Comparison of ENCODE assay signal across 8 mouse cellular contexts in the genomic region with DNA sequence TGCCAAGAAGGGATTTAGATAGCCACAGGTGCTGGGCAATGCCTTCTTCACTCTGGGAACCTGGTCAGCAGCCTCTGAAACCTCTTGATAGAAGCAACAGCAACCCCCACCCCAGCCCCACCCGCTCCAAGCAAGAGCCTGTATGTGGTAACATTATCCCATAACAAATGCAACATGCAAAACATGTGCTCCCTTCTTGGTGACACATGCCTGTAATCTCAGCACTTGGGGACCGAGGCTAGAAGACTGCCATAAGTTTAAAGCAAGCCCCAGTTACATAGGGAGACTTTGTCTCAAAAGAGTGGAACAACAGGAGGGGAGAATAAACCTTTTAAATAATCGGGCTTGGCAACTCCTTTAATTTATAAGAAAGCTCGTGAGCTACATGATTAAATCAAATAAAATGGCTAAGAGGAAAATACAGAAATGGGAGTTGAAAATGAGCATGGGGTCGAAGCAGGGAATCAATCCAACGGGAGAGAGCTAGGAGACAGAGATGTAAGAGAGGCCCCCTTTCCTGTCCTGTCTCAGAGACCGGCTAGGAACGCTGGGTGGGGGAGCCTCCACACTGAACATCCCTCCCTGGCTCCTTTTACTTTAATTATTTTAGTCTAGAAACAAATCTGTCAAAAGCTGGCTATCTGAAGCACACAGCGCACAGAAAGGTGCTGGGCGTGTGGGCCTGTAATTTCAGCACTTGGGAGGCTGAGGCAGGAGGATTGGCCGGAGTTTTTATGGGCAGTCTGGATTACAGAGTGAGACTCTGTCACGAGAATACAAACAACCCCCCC. TPM values are rescaled to one million over a fixed set of nuclear protein-coding genes. Genes with fewer than 3 reads are reported as not detected.
DNase-seq lines count a peak whose midpoint lies in the region; ATAC-seq and TF ChIP-seq lines count a peak whose summit lies in the region.

No protein-coding gene starts in this region.

- no peak for DNase-seq in heart, postnatal 4 days
- DNase-seq in embryonic facial prominence, embryonic 11.5 days (ENCODE audit: low spot score), result no peak
- DNase-seq in midbrain, postnatal 0 days (ENCODE audit: low spot score), result no peak
- DNase-seq in layer of hippocampus, adult 9-11 months, result no peak
- DNase-seq in cerebellum, postnatal 36 days, result no peak
- DNase-seq in left cerebral cortex, postnatal 4 days, result no peak

- intact Hi-C loops in left cerebral cortex, postnatal 4 days (cut with DNase I), result no loop called here

- TF ChIP-seq CTCF in intestine, postnatal 0 days (IDR thresholded peaks at IDR 0.05; ENCODE audit: low read depth), result no peak
- no peak for TF ChIP-seq CTCF in midbrain, postnatal 0 days (IDR thresholded peaks at IDR 0.05)

- H3K27ac ChIP-seq in heart, embryonic 15.5 days, result 0 out of 2 replicates have a peak overlapping the region, but pooled peaks have one; percentile 90
- H3K27ac ChIP-seq in embryonic facial prominence, embryonic 11.5 days (replicated peaks; ENCODE audit: low read depth, low read length), result no peak overlapping the region
- H3K27ac ChIP-seq in intestine, postnatal 0 days (ENCODE audit: low read depth, low read length), result no peak overlapping the region; the same call in 1 of the 2 replicates
- H3K27ac ChIP-seq in midbrain, postnatal 0 days (ENCODE audit: low read depth, low read length), result no peak overlapping the region

- no peak for ATAC-seq in heart, embryonic 15.5 days (replicated peaks; ENCODE audit: insufficient number of reproducible peaks, insufficient read depth, low FRiP score, low read depth)
- ATAC-seq in embryonic facial prominence, embryonic 11.5 days (replicated peaks; ENCODE audit: insufficient number of reproducible peaks, low FRiP score, low TSS enrichment, low read depth), result no peak
- ATAC-seq in intestine, postnatal 0 days, result no peak
- ATAC-seq in midbrain, postnatal 0 days (ENCODE audit: low FRiP score), result no peak

- H3K9me3 ChIP-seq in heart, embryonic 15.5 days (replicated peaks), result no peaks in the 10 kb centered on the region
- H3K9me3 ChIP-seq in embryonic facial prominence, embryonic 11.5 days (replicated peaks; ENCODE audit: control insufficient read depth, low read length), result no peaks in the 10 kb centered on the region
- no peaks in the 10 kb centered on the region for H3K9me3 ChIP-seq in intestine, postnatal 0 days (ENCODE audit: control insufficient read depth)
- H3K9me3 ChIP-seq in midbrain, postnatal 0 days (ENCODE audit: low read length), result no peaks in the 10 kb centered on the region

- H3K4me2 ChIP-seq in heart, embryonic 15.5 days, result peak overlapping the region; percentile 96
- H3K4me2 ChIP-seq in embryonic facial prominence, embryonic 11.5 days (ENCODE audit: low read depth, low read length), result peak overlapping the region; percentile 96
- peak overlapping the region; percentile 98 for H3K4me2 ChIP-seq in intestine, postnatal 0 days (replicated peaks; ENCODE audit: low read depth)
- peak overlapping the region; percentile 97; the same call in 1 of the 2 replicates for H3K4me2 ChIP-seq in midbrain, postnatal 0 days (ENCODE audit: low read depth, low read length, poor library complexity, severe bottlenecking)

- 0 out of 2 replicates have a peak, but pooled peaks cover 2% of the 10 kb centered on the region for H3K36me3 ChIP-seq in heart, embryonic 15.5 days
- H3K36me3 ChIP-seq in embryonic facial prominence, embryonic 11.5 days (replicated peaks; ENCODE audit: control insufficient read depth, insufficient read depth, low read depth, low read length), result no peaks in the 10 kb centered on the region
- no peaks in the 10 kb centered on the region for H3K36me3 ChIP-seq in intestine, postnatal 0 days (ENCODE audit: control insufficient read depth, insufficient read depth)
- H3K36me3 ChIP-seq in midbrain, postnatal 0 days (ENCODE audit: insufficient read depth, low read length), result no peaks in the 10 kb centered on the region

- peak overlapping the region; percentile 75 for H3K4me3 ChIP-seq in heart, embryonic 15.5 days
- H3K4me3 ChIP-seq in embryonic facial prominence, embryonic 11.5 days (ENCODE audit: low read depth, low read length), result no peak overlapping the region; the same call in 1 of the 2 replicates
- peak overlapping the region; percentile 70 for H3K4me3 ChIP-seq in intestine, postnatal 0 days (ENCODE audit: low read depth, low read length)
- no peak overlapping the region for H3K4me3 ChIP-seq in midbrain, postnatal 0 days (ENCODE audit: low read depth, low read length)

- H3K27me3 ChIP-seq in heart, embryonic 15.5 days, result no peaks in the 10 kb centered on the region; the same call in 1 of the 2 replicates
- peaks cover 15% of the 10 kb centered on the region for H3K27me3 ChIP-seq in embryonic facial prominence, embryonic 11.5 days (ENCODE audit: control insufficient read depth, insufficient read depth, low read length)
- H3K27me3 ChIP-seq in intestine, postnatal 0 days (replicated peaks; ENCODE audit: control insufficient read depth, insufficient read depth, low read length), result peaks cover 23% of the 10 kb centered on the region
- H3K27me3 ChIP-seq in midbrain, postnatal 0 days (ENCODE audit: insufficient read depth, low read length), result peaks cover 47% of the 10 kb centered on the region

- 42% methylated on average over 12 of the region's 12 CpGs for WGBS in heart, embryonic 15.5 days
- WGBS in embryonic facial prominence, embryonic 11.5 days, result 49% methylated on average over 12 of the region's 12 CpGs
- WGBS in intestine, postnatal 0 days, result 57% methylated on average over 12 of the region's 12 CpGs
- WGBS in midbrain, postnatal 0 days, result 44% methylated on average over 12 of the region's 12 CpGs

- H3K9ac ChIP-seq in heart, embryonic 15.5 days, result no peak overlapping the region
- no peak overlapping the region for H3K9ac ChIP-seq in embryonic facial prominence, embryonic 11.5 days (replicated peaks; ENCODE audit: low read length)
- peak overlapping the region; percentile 75; the same call in 1 of the 2 replicates for H3K9ac ChIP-seq in intestine, postnatal 0 days (ENCODE audit: low read depth, low read length)
- no peak overlapping the region for H3K9ac ChIP-seq in midbrain, postnatal 0 days (replicated peaks; ENCODE audit: low read length, poor library complexity, severe bottlenecking)

- H3K4me1 ChIP-seq in heart, embryonic 15.5 days (replicated peaks), result peaks cover 63% of the 10 kb centered on the region
- peaks cover 5% of the 10 kb centered on the region for H3K4me1 ChIP-seq in embryonic facial prominence, embryonic 11.5 days (ENCODE audit: control insufficient read depth, insufficient read depth, low read length)
- H3K4me1 ChIP-seq in intestine, postnatal 0 days (replicated peaks; ENCODE audit: control insufficient read depth, insufficient read depth, low read length), result peaks cover 36% of the 10 kb centered on the region
- peaks cover 6% of the 10 kb centered on the region; the same call in 1 of the 2 replicates for H3K4me1 ChIP-seq in midbrain, postnatal 0 days (ENCODE audit: insufficient read depth, low read length)

RNA-seq across cellular contexts. Expression of a gene that starts 17.0 kb away (rescaled TPM):
- not detected in 2 replicates for polyA plus RNA-seq in heart, embryonic 15.5 days (2015; fragmentation: Nextera tagmentation; extraction: Ambion mirVana)
- not detected for total RNA-seq in heart, postnatal 4 days (2021)
- polyA plus RNA-seq in embryonic facial prominence, embryonic 11.5 days (2014; fragmentation: Nextera tagmentation; extraction: Ambion mirVana), result not detected in 2 replicates
- polyA plus RNA-seq in intestine, postnatal 0 days (2015; fragmentation: Nextera tagmentation; extraction: Ambion mirVana), result not detected in 2 replicates
- not detected in 2 replicates for total RNA-seq in midbrain, postnatal 0 days (2014; rRNA removed)
- polyA plus RNA-seq in midbrain, postnatal 0 days (2015; fragmentation: Nextera tagmentation; extraction: Ambion mirVana), result not detected in 2 replicates
- not detected for total RNA-seq in left cerebral cortex, postnatal 4 days (2021)

RNA-seq across cellular contexts. Expression of a gene that starts 36.2 kb away (rescaled TPM):
- polyA plus RNA-seq in heart, embryonic 15.5 days (2015; fragmentation: Nextera tagmentation; extraction: Ambion mirVana), result 14.0 and 14.3 TPM in 2 replicates
- 10 to 100 TPM; 15.9 to 22.2 TPM for total RNA-seq in heart, postnatal 4 days (2021)
- polyA plus RNA-seq in embryonic facial prominence, embryonic 11.5 days (2014; fragmentation: Nextera tagmentation; extraction: Ambion mirVana), result 2.1 and 2.4 TPM in 2 replicates
- 5.0 and 6.7 TPM in 2 replicates for polyA plus RNA-seq in intestine, postnatal 0 days (2015; fragmentation: Nextera tagmentation; extraction: Ambion mirVana)
- 0.80 and 3.5 TPM in 2 replicates for total RNA-seq in midbrain, postnatal 0 days (2014; rRNA removed)
- polyA plus RNA-seq in midbrain, postnatal 0 days (2015; fragmentation: Nextera tagmentation; extraction: Ambion mirVana), result 1.2 and 1.3 TPM in 2 replicates
- under 1 TPM; 0.58 to 0.99 TPM for total RNA-seq in left cerebral cortex, postnatal 4 days (2021)

Comparison
In these comparisons a context has a peak if more than half of its experiments do, and no peak if none do; other contexts are left out.
1. H3K4me3 ChIP-seq: peak in heart, embryonic 15.5 days (single experiment) and intestine, postnatal 0 days (single experiment); none in embryonic facial prominence, embryonic 11.5 days (single experiment) and midbrain, postnatal 0 days (single experiment).
2. Peak in every context shown above with its lines, with median percentiles within 50 percentile points of each other: H3K4me2 ChIP-seq.